ENCODE assay signal across 8 mouse cellular contexts in genomic region chr15:8568286-8568644, GRCm38 (mm10). TPM values are rescaled to one million over a fixed set of nuclear protein-coding genes. Genes with fewer than 3 reads are reported as not detected.
DNase-seq lines count a peak whose midpoint lies in the region; ATAC-seq and TF ChIP-seq lines count a peak whose summit lies in the region.

No protein-coding gene starts in this region.

- WGBS in hindbrain, embryonic 15.5 days: 6% methylated on average over 7 of the region's 7 CpGs

- H3K9me3 ChIP-seq in hindbrain, embryonic 15.5 days: no peaks in the 10 kb centered on the region

- no peak for DNase-seq in layer of hippocampus, adult 2 months (ENCODE audit: low spot score in 2 of 2)
- DNase-seq in layer of hippocampus, postnatal 10 days (ENCODE audit: low spot score in 2 of 2): no peak
- peak; percentile 10 for DNase-seq in lung, postnatal 36 days
- peak; percentile 92 for DNase-seq in thymus, postnatal 0 days (ENCODE audit: low spot score)
- DNase-seq in left cerebral cortex, postnatal 14 days (ENCODE audit: low spot score in 2 of 2): no peak
- DNase-seq in right cerebral cortex, adult 18-20 months: no peak

- TF ChIP-seq CTCF in layer of hippocampus, adult 2 months (conservative IDR thresholded peaks at IDR 0.05): no peak

- peaks cover 7% of the 10 kb centered on the region for H3K4me1 ChIP-seq in hindbrain, embryonic 15.5 days (replicated peaks)

- ATAC-seq in common myeloid progenitor, adult 5-6 weeks (replicated peaks; ENCODE audit: low read depth, poor library complexity, severe bottlenecking): peak; percentile 20; the same call in 1 of the 2 replicates
- ATAC-seq in hindbrain, embryonic 15.5 days (ENCODE audit: low FRiP score, low read depth): no peak

- H3K36me3 ChIP-seq in hindbrain, embryonic 15.5 days: no peaks in the 10 kb centered on the region

- H3K27me3 ChIP-seq in hindbrain, embryonic 15.5 days: peaks cover 10% of the 10 kb centered on the region; the same call in 1 of the 2 replicates

- peak overlapping the region; percentile 55 for H3K4me3 ChIP-seq in layer of hippocampus, adult 2 months
- peak overlapping the region; percentile 60 for H3K4me3 ChIP-seq in hindbrain, embryonic 15.5 days

- peak overlapping the region; percentile 84 for H3K4me2 ChIP-seq in hindbrain, embryonic 15.5 days

- H3K9ac ChIP-seq in hindbrain, embryonic 15.5 days: peak overlapping the region; percentile 46; the same call in 1 of the 2 replicates

- intact Hi-C loops in left cerebral cortex, postnatal 14 days (cut with DNase I): loop anchor here (5.0 kb wide), 1 partner anchor 126 kb away; the partner anchor contains the start of gene Nipbl

- H3K27ac ChIP-seq in layer of hippocampus, adult 2 months: no peak overlapping the region
- no peak overlapping the region for H3K27ac ChIP-seq in hindbrain, embryonic 15.5 days (replicated peaks)

RNA-seq across cellular contexts. Expression of gene Gm2310, which starts 48.5 kb away (rescaled TPM):
- not detected for total RNA-seq in layer of hippocampus, adult 2 months (2021)
- not detected for total RNA-seq in layer of hippocampus, postnatal 10 days (2021)
- total RNA-seq in common myeloid progenitor, adult 5-6 weeks (2017): not detected in 2 replicates
- not detected in 2 replicates for polyA plus RNA-seq in hindbrain, embryonic 15.5 days (2015; fragmentation: Nextera tagmentation; extraction: Ambion mirVana)
- polyA plus RNA-seq in thymus, postnatal 0 days (2015; fragmentation: Nextera tagmentation; extraction: Ambion mirVana): 0.23 TPM in 1 of 2 replicates, not detected in the other
- total RNA-seq in left cerebral cortex, postnatal 14 days (2021): not detected

Comparison
In these comparisons a context has a peak if more than half of its experiments do, and no peak if none do; other contexts are left out.
1. DNase-seq: peak in lung, postnatal 36 days (single experiment) and thymus, postnatal 0 days (single experiment); none in layer of hippocampus, adult 2 months (0 of 2), layer of hippocampus, postnatal 10 days (0 of 2), left cerebral cortex, postnatal 14 days (0 of 2) and right cerebral cortex, adult 18-20 months (single experiment).